Mouse (Mus musculus): ENCODE measurements at regions not wholly inside any gene's neighbourhood (a gene's known extent, or its start where the extent isn't known, plus 50 kb on each side); places are given as distances from the start of the nearest gene placed in this dataset.

- no peak for DNase-seq
These were observed 218.5 kb downstream of the Suds3 start for GRCm38 (mm10) chr5:116897391-116897790.

GRCm38 (mm10) chr5:116895036-116895783, 220.7 kb downstream of the Suds3 start:
- no peak for DNase-seq

GRCm38 (mm10) chr5:116894575-116894974, 221.3 kb downstream of the Suds3 start:
- no peak for DNase-seq

- no peak for DNase-seq
These were observed 223.0 kb downstream of the Suds3 start for GRCm38 (mm10) chr5:116892877-116893276.

GRCm38 (mm10) chr5:116889224-116889623, 226.7 kb downstream of the Suds3 start:
- DNase-seq, result no peak

GRCm38 (mm10) chr5:116886181-116887136, 229.5 kb downstream of the Suds3 start:
- DNase-seq, result peak; percentile 4

- no peak for DNase-seq
These were observed 236.2 kb downstream of the Suds3 start for GRCm38 (mm10) chr5:116879761-116880160.

- DNase-seq, result no peak
These were observed 241.0 kb downstream of the Suds3 start for GRCm38 (mm10) chr5:116874941-116875340.

- DNase-seq, result no peak
These were observed 247.8 kb downstream of the Suds3 start for GRCm38 (mm10) chr5:116868115-116868514.

- DNase-seq, result no peak
These were observed 251.6 kb downstream of the Suds3 start for GRCm38 (mm10) chr5:116864275-116864674.

- DNase-seq, result peak; percentile 6
These were observed 261.1 kb upstream of the Srrm4 start for GRCm38 (mm10) chr5:116852691-116853090.

GRCm38 (mm10) chr5:116831874-116832273, 240.3 kb upstream of the Srrm4 start:
- DNase-seq, result no peak

GRCm38 (mm10) chr5:116829771-116830170, 238.2 kb upstream of the Srrm4 start:
- peak; percentile 67 for DNase-seq

- no peak for DNase-seq
These were observed 231.6 kb upstream of the Srrm4 start for GRCm38 (mm10) chr5:116823260-116823659.

- DNase-seq, result no peak
These were observed 230.5 kb upstream of the Srrm4 start for GRCm38 (mm10) chr5:116822141-116822540.

- DNase-seq, result no peak
These were observed 218.2 kb upstream of the Srrm4 start for GRCm38 (mm10) chr5:116809799-116810198.

GRCm38 (mm10) chr5:116809001-116809759, 217.6 kb upstream of the Srrm4 start:
- DNase-seq, result no peak

GRCm38 (mm10) chr5:116797460-116797859, 205.8 kb upstream of the Srrm4 start:
- DNase-seq, result no peak

- DNase-seq, result no peak
These were observed 203.6 kb upstream of the Srrm4 start for GRCm38 (mm10) chr5:116795169-116795568.

- DNase-seq, result no peak
These were observed 198.8 kb upstream of the Srrm4 start for GRCm38 (mm10) chr5:116790419-116790818.

- DNase-seq, result no peak
These were observed 198.2 kb upstream of the Srrm4 start for GRCm38 (mm10) chr5:116789859-116790258.

- no peak for DNase-seq
These were observed 184.8 kb upstream of the Srrm4 start for GRCm38 (mm10) chr5:116776450-116776849.

- DNase-seq, result no peak
These were observed 174.6 kb upstream of the Srrm4 start for GRCm38 (mm10) chr5:116766261-116766660.

Measured in kidney, postnatal 10 days (tissue).